ENCODE assay signal across 33 mouse cellular contexts in genomic region chr6:144681045-144681789, GRCm38 (mm10).
A peak's percentile ranks its signal among the peaks of the same experiment; 100 is the strongest.
DNase-seq lines count a peak whose midpoint lies in the region; ATAC-seq lines count a peak whose summit lies in the region.
"Had no signal": no experiment of that assay in that cellular context is flagged by ENCODE, and none has a peak within 500 bp of the region (broad histone marks: within the 10 kb centered on the region; RNA-seq: fewer than 3 reads in every experiment).

No protein-coding gene starts in this region.

- no peak overlapping the region for H3K27ac ChIP-seq in embryonic facial prominence, embryonic 11.5 days (replicated peaks; ENCODE audit: low read depth, low read length)
- H3K27ac ChIP-seq in limb, embryonic 10.5 days, result 0 out of 2 replicates have a peak overlapping the region, but pooled peaks have one; percentile 12
- no peak overlapping the region for H3K27ac ChIP-seq in heart, embryonic 12.5 days (ENCODE audit: poor library complexity, severe bottlenecking)
- H3K27ac ChIP-seq: embryonic facial prominence, embryonic 13.5 days; heart, embryonic 15.5 days; hindbrain, embryonic 12.5 days; hindbrain, postnatal 0 days; layer of hippocampus, adult 2 months; limb, embryonic 15.5 days; liver, embryonic 15.5 days; midbrain, embryonic 12.5 days; neural tube, embryonic 12.5 days; stomach, postnatal 0 days had no signal

- no peak overlapping the region for H3K4me2 ChIP-seq in embryonic facial prominence, embryonic 11.5 days (ENCODE audit: low read depth, low read length)
- H3K4me2 ChIP-seq in heart, embryonic 12.5 days, result no peak overlapping the region
- H3K4me2 ChIP-seq: embryonic facial prominence, embryonic 13.5 days; heart, embryonic 15.5 days; hindbrain, embryonic 12.5 days; limb, embryonic 15.5 days; liver, embryonic 15.5 days; lung, embryonic 14.5 days; midbrain, embryonic 12.5 days; neural tube, embryonic 12.5 days had no signal

- no peaks in the 10 kb centered on the region for H3K36me3 ChIP-seq in embryonic facial prominence, embryonic 11.5 days (replicated peaks; ENCODE audit: control insufficient read depth, insufficient read depth, low read depth, low read length)
- no peaks in the 10 kb centered on the region for H3K36me3 ChIP-seq in limb, embryonic 10.5 days
- no peaks in the 10 kb centered on the region for H3K36me3 ChIP-seq in heart, embryonic 12.5 days
- H3K36me3 ChIP-seq: embryonic facial prominence, embryonic 13.5 days; heart, embryonic 15.5 days; hindbrain, embryonic 12.5 days; limb, embryonic 15.5 days; liver, embryonic 15.5 days; midbrain, embryonic 12.5 days; neural tube, embryonic 12.5 days had no signal

- no peaks in the 10 kb centered on the region for H3K27me3 ChIP-seq in embryonic facial prominence, embryonic 11.5 days (ENCODE audit: control insufficient read depth, insufficient read depth, low read length)
- no peaks in the 10 kb centered on the region for H3K27me3 ChIP-seq in limb, embryonic 10.5 days (ENCODE audit: low read depth, poor library complexity, severe bottlenecking)
- no peaks in the 10 kb centered on the region for H3K27me3 ChIP-seq in heart, embryonic 12.5 days (replicated peaks)
- H3K27me3 ChIP-seq: CH12.LX; embryonic facial prominence, embryonic 13.5 days; heart, embryonic 15.5 days; hindbrain, embryonic 12.5 days; limb, embryonic 15.5 days; liver, embryonic 15.5 days; midbrain, embryonic 12.5 days; neural tube, embryonic 12.5 days had no signal

- no peaks in the 10 kb centered on the region for H3K4me1 ChIP-seq in embryonic facial prominence, embryonic 11.5 days (ENCODE audit: control insufficient read depth, insufficient read depth, low read length)
- H3K4me1 ChIP-seq in limb, embryonic 10.5 days, result peaks cover 16% of the 10 kb centered on the region
- H3K4me1 ChIP-seq in heart, embryonic 12.5 days (replicated peaks), result peaks cover 5% of the 10 kb centered on the region; the same call in 1 of the 2 replicates
- H3K4me1 ChIP-seq: embryonic facial prominence, embryonic 13.5 days; heart, embryonic 15.5 days; hindbrain, embryonic 12.5 days; limb, embryonic 15.5 days; liver, embryonic 15.5 days; midbrain, embryonic 12.5 days; neural tube, embryonic 12.5 days had no signal

- H3K9ac ChIP-seq in embryonic facial prominence, embryonic 11.5 days (replicated peaks; ENCODE audit: low read length), result no peak overlapping the region
- no peak overlapping the region for H3K9ac ChIP-seq in heart, embryonic 12.5 days
- H3K9ac ChIP-seq: embryonic facial prominence, embryonic 13.5 days; heart, embryonic 15.5 days; hindbrain, embryonic 12.5 days; limb, embryonic 15.5 days; liver, embryonic 15.5 days; lung, embryonic 14.5 days; midbrain, embryonic 12.5 days; neural tube, embryonic 12.5 days had no signal

- 48% methylated on average over 12 of the region's 12 CpGs for WGBS in embryonic facial prominence, embryonic 11.5 days
- WGBS in limb, embryonic 10.5 days, result 55% methylated on average over 12 of the region's 12 CpGs
- 61% methylated on average over 12 of the region's 12 CpGs for WGBS in heart, embryonic 12.5 days

- ATAC-seq in embryonic facial prominence, embryonic 11.5 days (replicated peaks; ENCODE audit: insufficient number of reproducible peaks, low FRiP score, low TSS enrichment, low read depth), result no peak
- ATAC-seq in megakaryocyte, adult 5-6 weeks (ENCODE audit: poor library complexity, severe bottlenecking), result no peak
- ATAC-seq in heart, embryonic 12.5 days (ENCODE audit: insufficient number of reproducible peaks, low FRiP score), result no peak
- ATAC-seq: hindbrain, postnatal 0 days; intestine, postnatal 0 days had no signal

- peak; percentile 52 for DNase-seq in embryo, embryonic 10 days (ENCODE audit: low spot score)
- DNase-seq in embryo, embryonic 9.5 days (ENCODE audit: extremely low spot score), result no peak
- peak; percentile 19 for DNase-seq in ZHBTc4 (ENCODE audit: low read depth, low spot score)
- DNase-seq in embryonic facial prominence, embryonic 11.5 days (ENCODE audit: low spot score), result peak; percentile 31
- no peak for DNase-seq in limb, embryonic 10.5 days (ENCODE audit: low spot score)
- no peak for DNase-seq in layer of hippocampus, postnatal 25 days (ENCODE audit: extremely low spot score in 1 of 2, low spot score in 1 of 2)
- DNase-seq: adrenal gland, adult 8-10 months; cerebellum, adult 11 months; cerebellum, adult 9-10 months; gastrocnemius, postnatal 10 days; heart, postnatal 36 days; kidney, adult 9 months; kidney, postnatal 25 days; lung, embryonic 14.5 days; lung, postnatal 14 days; right cerebral cortex, postnatal 4 days; thymus, adult 18-20 months; thymus, postnatal 4 days had no signal

- no peaks in the 10 kb centered on the region for H3K9me3 ChIP-seq in embryonic facial prominence, embryonic 11.5 days (replicated peaks; ENCODE audit: control insufficient read depth, low read length)
- no peaks in the 10 kb centered on the region for H3K9me3 ChIP-seq in limb, embryonic 10.5 days (replicated peaks)
- H3K9me3 ChIP-seq in heart, embryonic 12.5 days (replicated peaks), result no peaks in the 10 kb centered on the region
- H3K9me3 ChIP-seq: embryonic facial prominence, embryonic 13.5 days; heart, embryonic 15.5 days; hindbrain, embryonic 12.5 days; limb, embryonic 15.5 days; liver, embryonic 15.5 days; midbrain, embryonic 12.5 days; neural tube, embryonic 12.5 days had no signal

- no peak overlapping the region for H3K4me3 ChIP-seq in embryonic facial prominence, embryonic 11.5 days (ENCODE audit: low read depth, low read length)
- H3K4me3 ChIP-seq in limb, embryonic 10.5 days, result no peak overlapping the region
- no peak overlapping the region for H3K4me3 ChIP-seq in heart, embryonic 12.5 days
- H3K4me3 ChIP-seq: embryonic facial prominence, embryonic 13.5 days; heart, embryonic 15.5 days; hindbrain, embryonic 12.5 days; layer of hippocampus, adult 2 months; limb, embryonic 15.5 days; liver, embryonic 15.5 days; midbrain, embryonic 12.5 days; myocyte; neural tube, embryonic 12.5 days had no signal

Comparison
In these comparisons a context has a peak if more than half of its experiments do, and no peak if none do; other contexts are left out.
1. DNase-seq: peak in embryo, embryonic 10 days (single experiment), ZHBTc4 (single experiment) and embryonic facial prominence, embryonic 11.5 days (single experiment); none in embryo, embryonic 9.5 days (single experiment), limb, embryonic 10.5 days (single experiment) and layer of hippocampus, postnatal 25 days (0 of 2).